Mouse (Mus musculus) MEL (cell line): Measurements from ENCODE around the gene Mrps18b. TPM values are rescaled to one million over a fixed set of nuclear protein-coding genes. Genes with fewer than 3 reads are reported as not detected.

ENCODE experiments used
- DNase-seq: peaks from one replicate; pipeline ENCODE4 v3.0.0; 2011; ENCODE audit warnings: low read depth, low spot score
- H3K27ac ChIP-seq: 2 replicates; pipeline ENCODE4 v1.5.1; 2012; ENCODE audit warnings: low read depth, mild to moderate bottlenecking, control low read depth, low read length, moderate library complexity; ENCODE audit not compliant: control insufficient read depth
- H3K27me3 ChIP-seq, 2 experiments: fragments of 150-350 bp in 1 of 2; sonication (generic) in 1 of 2; 2 replicates each; pipeline ENCODE4 v1.6.1; 2012; ENCODE audit warnings: low read length in 2 of 2, mild to moderate bottlenecking in 2 of 2, improper control_type of control experiment in 1 of 2, moderate library complexity in 1 of 2; ENCODE audit not compliant: insufficient read depth in 2 of 2, control insufficient read depth in 1 of 2
- H3K36me3 ChIP-seq, 2 experiments: 2 replicates each; pipeline ENCODE4 v1.6.1; 2012 to 2014; ENCODE audit warnings: low read length in 2 of 2, improper control_type of control experiment in 1 of 2, inconsistent platforms in 1 of 2, mild to moderate bottlenecking in 1 of 2; ENCODE audit not compliant: insufficient read depth in 2 of 2, control insufficient read depth in 1 of 2
- H3K4me1 ChIP-seq, 2 experiments: fragments of 150-350 bp in 1 of 2; sonication (generic) in 1 of 2; 2 replicates each; pipeline ENCODE4 v1.6.1; 2012; ENCODE audit warnings: low read length in 2 of 2, improper control_type of control experiment in 1 of 2, mild to moderate bottlenecking in 1 of 2; ENCODE audit not compliant: insufficient read depth in 2 of 2, control insufficient read depth in 1 of 2
- H3K4me3 ChIP-seq, 2 experiments: fragments of 150-350 bp in 1 of 2; sonication (generic) in 1 of 2; 2 replicates each; pipeline ENCODE4 v1.5.1; 2012; ENCODE audit warnings: low read depth in 2 of 2, low read length in 2 of 2, mild to moderate bottlenecking in 2 of 2, moderate library complexity in 2 of 2, control low read depth in 1 of 2, improper control_type of control experiment in 1 of 2; ENCODE audit not compliant: control insufficient read depth in 1 of 2, insufficient read depth in 1 of 2
- H3K79me2 ChIP-seq: 2 replicates; pipeline ENCODE4 v1.6.1; 2012; ENCODE audit warnings: mild to moderate bottlenecking, low read length, moderate library complexity; ENCODE audit not compliant: control insufficient read depth, poor library complexity, insufficient read depth
- H3K9ac ChIP-seq: 2 replicates; pipeline ENCODE4 v1.6.1; 2012; ENCODE audit warnings: low read depth, mild to moderate bottlenecking, control low read depth, low read length, moderate library complexity; ENCODE audit not compliant: control insufficient read depth, poor library complexity, severe bottlenecking
- H3K9me3 ChIP-seq: fragments of 150-350 bp; sonication (generic); replicated peaks from 2 replicates; pipeline ENCODE4 v1.6.1; 2012; ENCODE audit warnings: mild to moderate bottlenecking, low read length, improper control_type of control experiment, moderate library complexity; ENCODE audit not compliant: insufficient read depth
- CHD1 ChIP-seq: IDR thresholded peaks from 2 replicates; pipeline ENCODE4 v1.6.1; 2012; ENCODE audit warnings: low read depth, mild to moderate bottlenecking, inconsistent platforms, low read length, improper control_type of control experiment
- CHD2 ChIP-seq: IDR thresholded peaks from 2 replicates; pipeline ENCODE4 v1.6.1; 2011; ENCODE audit warnings: low read length, improper control_type of control experiment
- CTCF ChIP-seq, 3 experiments: IDR thresholded peaks in 2 of 3; conservative IDR thresholded peaks in 1 of 3; 2 replicates each; pipeline ENCODE4 v1.5.1; 2011 to 2012; ENCODE audit warnings: low read length in 3 of 3, low read depth in 2 of 3, mild to moderate bottlenecking in 2 of 3, improper control_type of control experiment in 1 of 3, inconsistent platforms in 1 of 3, mixed read lengths in 1 of 3, moderate library complexity in 1 of 3; ENCODE audit not compliant: control insufficient read depth in 1 of 3, insufficient read depth in 1 of 3, poor library complexity in 1 of 3, severe bottlenecking in 1 of 3
- ELF1 ChIP-seq: IDR thresholded peaks from 2 replicates; pipeline ENCODE4 v1.6.1; 2014; ENCODE audit warnings: low read depth, mild to moderate bottlenecking, inconsistent platforms, low read length, improper control_type of control experiment, moderate library complexity
- EP300 ChIP-seq, 2 experiments: IDR thresholded peaks; 2 replicates each; pipeline ENCODE4 v1.6.1; 2011; ENCODE audit warnings: improper control_type of control experiment in 2 of 2, low read length in 2 of 2, low read depth in 1 of 2, mild to moderate bottlenecking in 1 of 2
- ETS1 ChIP-seq: IDR thresholded peaks from 2 replicates; pipeline ENCODE4 v1.6.1; 2012; ENCODE audit warnings: low read depth, mild to moderate bottlenecking, inconsistent platforms, low read length, improper control_type of control experiment, moderate library complexity
- JUND ChIP-seq: IDR thresholded peaks from 2 replicates; pipeline ENCODE4 v1.6.1; 2011; ENCODE audit warnings: low read depth, mild to moderate bottlenecking, improper control_type of control experiment, low read length
- KAT2A ChIP-seq: conservative IDR thresholded peaks from 2 replicates; pipeline ENCODE4 v1.6.1; 2012; ENCODE audit warnings: low read depth, low read length, improper control_type of control experiment, inconsistent platforms
- MAZ ChIP-seq: IDR thresholded peaks from 2 replicates; pipeline ENCODE4 v1.6.1; 2012; ENCODE audit warnings: low read depth, mild to moderate bottlenecking, inconsistent platforms, low read length, improper control_type of control experiment
- POLR2AphosphoS2 ChIP-seq: IDR thresholded peaks from 2 replicates; pipeline ENCODE4 v1.6.1; 2011; ENCODE audit warnings: low read length, improper control_type of control experiment
- POLR2AphosphoS5 ChIP-seq: IDR thresholded peaks from 2 replicates; pipeline ENCODE4 v1.6.1; 2012; ENCODE audit warnings: low read depth, borderline replicate concordance, mild to moderate bottlenecking, inconsistent platforms, low read length, moderate library complexity, mixed read lengths
- RAD21 ChIP-seq: IDR thresholded peaks from 2 replicates; pipeline ENCODE4 v1.6.1; 2011; ENCODE audit warnings: mild to moderate bottlenecking, low read depth, low read length, improper control_type of control experiment
- RCOR1 ChIP-seq: IDR thresholded peaks from 2 replicates; pipeline ENCODE4 v1.6.1; 2012; ENCODE audit warnings: low read depth, mild to moderate bottlenecking, inconsistent platforms, low read length, improper control_type of control experiment
- SMC3 ChIP-seq: IDR thresholded peaks from 2 replicates; pipeline ENCODE4 v1.6.1; 2011; ENCODE audit warnings: low read depth, low read length, improper control_type of control experiment
- TAL1 ChIP-seq: IDR thresholded peaks from 2 replicates; pipeline ENCODE4 v1.6.1; 2012; ENCODE audit warnings: mild to moderate bottlenecking, inconsistent platforms, low read length, moderate library complexity, mixed read lengths
- TBP ChIP-seq: IDR thresholded peaks from 2 replicates; pipeline ENCODE4 v1.8.0; 2011; ENCODE audit warnings: low read depth, low read length, improper control_type of control experiment
- USF1 ChIP-seq: IDR thresholded peaks from 2 replicates; pipeline ENCODE4 v1.6.1; 2014; ENCODE audit warnings: low read depth, mild to moderate bottlenecking, inconsistent platforms, low read length, improper control_type of control experiment, moderate library complexity
- USF2 ChIP-seq, 2 experiments: IDR thresholded peaks; 2 replicates each; pipeline ENCODE4 v1.6.1; 2011 to 2012; ENCODE audit warnings: improper control_type of control experiment in 2 of 2, low read length in 2 of 2, borderline replicate concordance in 1 of 2, inconsistent platforms in 1 of 2, low read depth in 1 of 2, mild to moderate bottlenecking in 1 of 2; ENCODE audit not compliant: insufficient read depth in 1 of 2
- ZC3H11A ChIP-seq: IDR thresholded peaks from 2 replicates; pipeline ENCODE4 v1.6.1; 2012; ENCODE audit warnings: low read depth, mild to moderate bottlenecking, inconsistent platforms, low read length, improper control_type of control experiment
- ZKSCAN1 ChIP-seq: IDR thresholded peaks from 2 replicates; pipeline ENCODE4 v1.6.1; 2012; ENCODE audit warnings: low read depth, mild to moderate bottlenecking, inconsistent platforms, low read length, improper control_type of control experiment, moderate library complexity
- ZMIZ1 ChIP-seq: IDR thresholded peaks from 2 replicates; pipeline ENCODE4 v1.6.1; 2012; ENCODE audit warnings: low read depth, mild to moderate bottlenecking, inconsistent platforms, low read length, improper control_type of control experiment, moderate library complexity
- polyA plus RNA-seq, 2 experiments: library from polyadenylated mRNA; stranded (reverse) in 1 of 2; unstranded in 1 of 2; fragments of >175 nt in 1 of 2; fragments of >200 nt in 1 of 2; gene quantifications; 2 replicates each; pipeline versions ENCODE4 v1.2.1 to v1.2.4; 2012; ENCODE audit warnings: low replicate concordance in 2 of 2, low read depth in 1 of 2; ENCODE audit not compliant: insufficient read length in 2 of 2, insufficient read depth in 1 of 2, missing spikeins in 1 of 2
- total RNA-seq: library from RNA; depleted of rRNA; stranded (reverse); fragments of 300-350 nt; gene quantifications from 2 replicates; pipeline ENCODE4 v1.2.3, GENCODE M21; 2012

Mrps18b gene
- total and polyA plus RNA-seq, 3 experiments: 179 to 239 TPM; not detected in 1

DNA sequence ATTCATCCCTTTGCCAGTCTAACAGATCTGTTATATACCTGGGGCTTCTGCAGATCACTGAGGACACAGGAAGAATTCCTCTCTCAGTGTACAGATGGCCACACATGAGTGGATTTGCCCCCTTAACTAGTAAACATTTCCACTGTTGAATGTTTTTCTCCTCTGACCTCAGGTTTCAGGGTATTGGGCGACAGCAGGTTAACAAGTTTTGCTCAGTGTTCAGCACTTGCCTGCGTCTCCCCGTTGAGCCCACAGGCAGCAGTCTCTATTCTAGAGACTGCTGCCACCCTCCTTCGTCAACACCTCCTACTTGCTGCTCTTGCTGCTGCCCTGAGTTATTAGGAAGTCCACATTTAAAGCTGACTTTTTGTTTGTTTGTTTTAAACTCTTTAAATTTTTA, 5.5 kb upstream of the Mrps18b start:
- H3K27me3 ChIP-seq: no peaks in the 10 kb centered on the region
- peaks cover 7 to 67% of the 10 kb centered on the region in 2 experiments for H3K36me3 ChIP-seq

DNA sequence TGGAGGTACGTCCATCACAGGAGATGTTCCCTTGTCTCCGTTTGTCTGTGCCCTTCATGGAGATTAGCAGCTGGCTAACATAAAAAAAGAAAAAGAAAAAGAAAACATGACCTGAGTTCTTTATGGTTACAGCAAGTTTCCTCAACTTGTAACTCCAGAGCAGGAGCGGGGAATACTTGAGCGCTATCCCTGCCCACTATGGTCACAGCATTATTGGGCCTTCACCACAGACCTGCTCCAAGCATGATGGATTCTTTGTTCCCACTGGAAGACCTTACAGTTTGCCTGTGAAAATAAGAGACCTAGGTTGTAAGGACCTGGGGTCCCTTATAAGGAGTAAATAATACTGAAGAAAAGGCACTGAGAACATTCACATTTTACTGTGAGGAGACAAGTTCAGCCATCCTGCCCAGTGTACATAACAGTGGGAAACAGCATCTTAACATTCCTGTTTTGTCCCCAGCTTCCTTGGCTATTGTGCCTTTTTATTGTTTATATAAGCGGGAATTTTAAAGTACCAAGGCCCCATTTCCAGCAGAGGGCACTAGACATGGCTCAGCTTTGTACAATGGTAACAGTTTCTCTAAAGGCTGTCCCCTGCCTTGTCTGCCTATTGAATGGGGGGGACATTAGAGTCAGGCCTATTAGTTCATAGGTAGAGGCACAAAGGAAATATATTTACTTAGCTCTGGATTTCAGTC, 4.8 kb upstream of the Mrps18b start:
- peaks cover 2 to 60% of the 10 kb centered on the region in 2 experiments for H3K36me3 ChIP-seq

More for the DNA sequence above, 5.5 kb upstream of the Mrps18b start:
- Histone ChIP-seq H3K4me1 (peaks cover 21 to 58% of the 10 kb centered on the region in 2 experiments), H3K27ac (peak overlapping the region; percentile 6; the same call in 1 of the 2 replicates), H3K9me3 (no peaks in the 10 kb centered on the region), H3K79me2 (peaks cover 26% of the 10 kb centered on the region), H3K9ac (peak overlapping the region; percentile 22; the same call in 1 of the 2 replicates), H3K4me3 (no peak overlapping the region)
- DNase-seq: no peak
- no peak for TF ChIP-seq CHD2
- TF ChIP-seq ZKSCAN1: no peak
- no peak for TF ChIP-seq RAD21
- no peak for TF ChIP-seq EP300 (IDR thresholded peaks at IDR 0.05; ENCODE audit: low read depth in 1 of 2, low read length in 2 of 2)
- TF ChIP-seq JUND: no peak
- no peak for TF ChIP-seq SMC3
- no peak for TF ChIP-seq KAT2A
- no peak for TF ChIP-seq USF1
- no peak for TF ChIP-seq ELF1
- TF ChIP-seq CHD1: no peak
- TF ChIP-seq TBP: no peak
- TF ChIP-seq RCOR1: no peak
- TF ChIP-seq POLR2AphosphoS2: no peak
- no peak; the same call in 1 of the 2 replicates for TF ChIP-seq POLR2AphosphoS5
- no peak for TF ChIP-seq ZMIZ1
- TF ChIP-seq ZC3H11A: no peak
- TF ChIP-seq USF2 (IDR thresholded peaks at IDR 0.05; ENCODE audit: borderline replicate concordance in 1 of 2, insufficient read depth in 1 of 2, low read depth in 1 of 2, low read length in 2 of 2): no peak
- TF ChIP-seq MAZ: no peak

More for the DNA sequence above, 4.8 kb upstream of the Mrps18b start:
- peaks cover 14 to 51% of the 10 kb centered on the region in 2 experiments for H3K4me1 ChIP-seq
- TF ChIP-seq ETS1 (no peak), CTCF (IDR thresholded peaks at IDR 0.05 in 2 of 3, conservative IDR thresholded peaks at IDR 0.05 in 1 of 3; ENCODE audit: control insufficient read depth in 1 of 3, insufficient read depth in 1 of 3, low read depth in 2 of 3, low read length in 3 of 3, poor library complexity in 1 of 3, severe bottlenecking in 1 of 3) (peak in 2 of 3 experiments; percentile 32 to 63; a peak in 2 of 6 replicates), TAL1 (no peak)
- H3K9ac ChIP-seq: peak overlapping the region; percentile 66
- peak overlapping the region; percentile 90 for H3K27ac ChIP-seq
- H3K79me2 ChIP-seq: peaks cover 27% of the 10 kb centered on the region
- peak; percentile 71 for DNase-seq
- H3K9me3 ChIP-seq: no peaks in the 10 kb centered on the region
- no peaks in the 10 kb centered on the region for H3K27me3 ChIP-seq
- no peak overlapping the region for H3K4me3 ChIP-seq
